Mouse (Mus musculus) megakaryocyte, embryonic 14.5 days (primary cell): Measurements from ENCODE around the gene Morn1. TPM values are rescaled to one million over a fixed set of nuclear protein-coding genes. Genes with fewer than 3 reads are reported as not detected.

Experiments
- H3K27me3 ChIP-seq: replicated peaks from 2 replicates; pipeline ENCODE3; 2012; ENCODE audit warnings: inconsistent platforms
- H3K36me3 ChIP-seq: replicated peaks from 2 replicates; pipeline ENCODE3; 2012; ENCODE audit warnings: low read length, inconsistent platforms, mixed read lengths
- H3K4me1 ChIP-seq: 2 replicates; pipeline ENCODE4 v1.6.1; 2012; ENCODE audit warnings: inconsistent platforms
- H3K4me3 ChIP-seq: replicated peaks from 2 replicates; pipeline ENCODE3; 2012; ENCODE audit warnings: moderate library complexity, mild to moderate bottlenecking, inconsistent platforms
- H3K9me3 ChIP-seq: 2 replicates; pipeline ENCODE4 v1.6.1; 2012; ENCODE audit warnings: inconsistent platforms
- FLI1 ChIP-seq: IDR thresholded peaks from 2 replicates; pipeline ENCODE4 v1.6.1; 2012; ENCODE audit warnings: low read length, inconsistent platforms, mixed read lengths
- GATA1 ChIP-seq: IDR thresholded peaks from 3 replicates; pipeline ENCODE4 v1.6.1; 2012; ENCODE audit warnings: mixed read lengths, low read length, inconsistent platforms, borderline replicate concordance
- polyA plus RNA-seq: library from polyadenylated mRNA; stranded (reverse); fragments of >175 nt; gene quantifications from 2 replicates; pipeline ENCODE4 v1.2.3, GENCODE M21; 2012; ENCODE audit warnings: low replicate concordance; ENCODE audit not compliant: insufficient read depth

The Morn1 gene
- polyA plus RNA-seq, 1 experiment = 4.3 TPM

- Histone ChIP-seq H3K4me3 (no peak overlapping the region), H3K27me3 (peaks cover 13% of the 10 kb centered on the region), H3K4me1 (peaks cover 68% of the 10 kb centered on the region), H3K36me3 (no peaks in the 10 kb centered on the region), H3K9me3 (no peaks in the 10 kb centered on the region)
- no peak for TF ChIP-seq FLI1
- TF ChIP-seq GATA1 = no peak
These were observed 57.6 kb downstream of the Morn1 start for GRCm38 (mm10) chr4:155143871-155144502.

- TF ChIP-seq GATA1 (no peak), FLI1 (no peak)
- Histone ChIP-seq H3K36me3 (no peaks in the 10 kb centered on the region), H3K27me3 (peaks cover 13% of the 10 kb centered on the region), H3K9me3 (no peaks in the 10 kb centered on the region), H3K4me1 (peaks cover 74% of the 10 kb centered on the region), H3K4me3 (peak overlapping the region; percentile 15)
These were observed 58.3 kb downstream of the Morn1 start for GRCm38 (mm10) chr4:155144548-155145180.

DNA sequence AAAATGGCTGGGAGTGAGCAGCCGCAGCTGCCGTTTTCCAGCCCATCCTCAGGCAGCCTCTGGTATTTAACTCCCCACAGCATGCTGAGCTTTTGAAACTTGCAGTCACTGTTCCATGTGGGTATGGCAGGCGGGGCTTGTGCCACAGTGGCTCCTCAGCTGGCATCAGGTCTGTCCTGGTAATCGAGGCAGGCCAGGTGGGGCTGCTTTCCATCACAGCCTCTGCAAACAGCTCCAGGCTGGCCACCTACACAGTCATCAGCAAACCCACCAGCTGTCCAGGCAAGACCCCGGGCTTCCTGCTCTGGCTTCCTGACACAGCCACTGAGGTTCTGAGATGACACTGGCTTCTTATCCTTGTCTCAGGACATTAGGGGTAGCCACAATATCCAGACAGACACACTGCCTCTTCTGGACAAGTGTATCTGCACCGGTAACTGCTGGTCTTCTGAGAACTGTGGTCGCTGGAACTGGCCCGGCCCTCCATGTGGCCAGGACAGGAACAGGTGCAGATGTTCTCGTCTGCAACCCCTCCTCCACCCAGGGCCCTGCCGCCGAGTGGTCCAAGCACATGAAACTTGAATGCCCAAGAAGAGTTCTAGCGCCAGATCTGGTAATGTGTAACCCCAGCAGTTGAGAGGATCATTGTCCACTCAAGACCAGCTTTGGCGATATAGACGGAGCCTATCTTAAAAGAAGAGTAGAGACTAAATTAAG lies 59.9 kb downstream of the Morn1 start:
- H3K4me1 ChIP-seq = peaks cover 83% of the 10 kb centered on the region
- H3K36me3 ChIP-seq = no peaks in the 10 kb centered on the region
- peak overlapping the region; percentile 44 for H3K4me3 ChIP-seq
- TF ChIP-seq FLI1 = no peak
- no peak for TF ChIP-seq GATA1
- H3K27me3 ChIP-seq = peaks cover 11% of the 10 kb centered on the region
- H3K9me3 ChIP-seq = no peaks in the 10 kb centered on the region

- Histone ChIP-seq H3K9me3 (no peaks in the 10 kb centered on the region), H3K36me3 (peaks cover 13% of the 10 kb centered on the region), H3K4me1 (peaks cover 100% of the 10 kb centered on the region), H3K4me3 (no peak overlapping the region), H3K27me3 (peaks cover 7% of the 10 kb centered on the region)
- TF ChIP-seq GATA1 = no peak
- no peak for TF ChIP-seq FLI1
These were observed 62.1 kb downstream of the Morn1 start for GRCm38 (mm10) chr4:155148453-155148852.

DNA sequence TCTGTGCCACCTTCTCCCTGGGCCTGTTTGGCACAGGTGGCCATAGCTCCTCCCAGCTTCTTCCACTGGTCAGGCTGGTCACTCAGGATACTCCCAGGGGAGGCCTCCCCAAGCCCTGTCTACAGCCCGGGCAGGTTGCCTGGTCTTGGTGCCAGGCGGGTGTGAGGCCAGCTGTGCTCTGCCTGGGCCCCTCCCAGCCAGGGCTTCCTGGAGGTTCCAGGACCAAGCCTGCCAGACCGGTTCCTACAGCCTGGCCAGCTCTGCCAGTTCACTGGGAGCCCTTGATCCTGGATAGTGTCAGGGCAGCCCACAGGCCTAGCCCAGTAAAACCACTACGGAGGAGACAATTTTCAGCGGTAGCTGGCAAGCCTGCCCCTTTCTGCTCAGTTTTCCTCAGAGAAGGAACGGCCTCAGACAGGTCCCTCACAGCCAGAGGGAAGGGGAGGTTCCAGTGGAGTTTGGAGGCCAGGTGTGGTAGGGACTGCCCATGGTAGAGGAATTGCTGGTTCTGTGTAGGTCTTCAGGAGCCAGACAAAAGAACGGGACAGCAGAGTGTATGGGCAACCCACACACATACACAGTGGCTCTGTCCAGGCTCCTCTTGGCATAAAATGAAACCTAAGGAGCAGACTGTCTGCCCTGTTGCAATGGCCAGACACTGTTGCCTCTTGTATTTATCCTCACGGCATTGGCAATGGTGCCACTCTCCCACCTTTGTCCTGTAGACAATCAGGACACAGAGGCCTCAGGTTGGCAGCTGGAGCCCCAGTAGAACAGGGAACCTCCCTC lies 62.7 kb downstream of the Morn1 start:
- peaks cover 99% of the 10 kb centered on the region for H3K4me1 ChIP-seq
- H3K36me3 ChIP-seq = peaks cover 18% of the 10 kb centered on the region
- H3K27me3 ChIP-seq = peaks cover 4% of the 10 kb centered on the region
- no peak overlapping the region for H3K4me3 ChIP-seq
- no peaks in the 10 kb centered on the region for H3K9me3 ChIP-seq
- TF ChIP-seq GATA1 (no peak), FLI1 (no peak)

GRCm38 (mm10) chr4:155149941-155150275 lies 63.5 kb downstream of the Morn1 start:
- Histone ChIP-seq H3K9me3 (no peaks in the 10 kb centered on the region), H3K4me1 (peaks cover 99% of the 10 kb centered on the region), H3K4me3 (peak overlapping the region; percentile 90), H3K27me3 (peaks cover 4% of the 10 kb centered on the region), H3K36me3 (peaks cover 26% of the 10 kb centered on the region)
- TF ChIP-seq GATA1 = no peak
- TF ChIP-seq FLI1 = no peak

DNA sequence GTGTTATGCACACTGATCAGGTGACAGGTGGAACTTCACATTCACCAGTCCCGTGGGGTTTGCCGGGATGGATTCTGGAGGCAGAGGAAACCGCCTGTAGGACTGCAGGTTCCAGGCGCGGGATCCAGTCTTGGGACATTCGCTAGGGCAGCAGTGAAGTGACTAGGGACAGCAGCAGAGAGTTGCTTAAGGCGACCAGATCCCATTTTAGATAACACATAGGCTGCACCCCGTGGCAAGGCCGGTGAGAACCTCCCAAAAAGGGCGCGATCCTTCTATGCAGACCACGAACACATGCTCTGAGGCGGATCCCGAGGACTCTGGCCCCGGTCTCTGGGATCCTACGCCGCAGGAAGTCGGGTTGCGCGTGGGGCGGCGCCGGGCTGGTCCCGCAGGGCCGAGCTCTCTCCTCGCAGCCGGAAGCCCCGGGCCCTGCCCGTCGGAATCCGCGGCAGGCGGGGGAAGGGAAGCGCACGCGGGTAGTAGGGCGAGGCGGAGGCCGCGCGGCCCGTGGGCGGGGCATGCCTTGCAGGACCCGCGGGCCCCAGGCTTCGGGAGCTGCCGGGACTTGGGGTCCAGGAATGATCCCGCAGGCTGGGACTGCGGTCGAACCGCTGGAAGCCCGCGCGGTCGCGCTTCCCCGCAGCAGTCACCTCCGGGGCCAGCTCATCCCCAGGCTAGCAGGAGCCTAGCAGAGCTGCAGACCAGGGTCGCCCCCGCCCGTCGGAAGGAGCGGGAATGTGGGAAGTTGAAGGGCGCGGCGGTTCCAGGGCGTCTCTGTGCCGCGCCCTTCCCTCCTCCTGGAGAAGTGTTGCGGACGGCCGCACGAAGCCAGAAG lies 64.1 kb downstream of the Morn1 start:
- TF ChIP-seq GATA1 = no peak
- no peak for TF ChIP-seq FLI1
- Histone ChIP-seq H3K27me3 (peaks cover 4% of the 10 kb centered on the region), H3K4me1 (peaks cover 99% of the 10 kb centered on the region), H3K4me3 (peak overlapping the region; percentile 90), H3K36me3 (peaks cover 32% of the 10 kb centered on the region), H3K9me3 (no peaks in the 10 kb centered on the region)

- Histone ChIP-seq H3K4me1 (peaks cover 97% of the 10 kb centered on the region), H3K27me3 (peaks cover 4% of the 10 kb centered on the region), H3K36me3 (peaks cover 40% of the 10 kb centered on the region), H3K4me3 (peak overlapping the region; percentile 90), H3K9me3 (no peaks in the 10 kb centered on the region)
- no peak for TF ChIP-seq GATA1
- TF ChIP-seq FLI1 = no peak
These were observed 64.9 kb downstream of the Morn1 start for GRCm38 (mm10) chr4:155151221-155151788.

- peaks cover 94% of the 10 kb centered on the region for H3K4me1 ChIP-seq
- peak overlapping the region; percentile 44 for H3K4me3 ChIP-seq
- no peaks in the 10 kb centered on the region for H3K9me3 ChIP-seq
- H3K36me3 ChIP-seq = peaks cover 46% of the 10 kb centered on the region
- peaks cover 4% of the 10 kb centered on the region for H3K27me3 ChIP-seq
- no peak for TF ChIP-seq FLI1
- TF ChIP-seq GATA1 = no peak
These were observed 65.5 kb downstream of the Morn1 start for GRCm38 (mm10) chr4:155151845-155152244.
